Mouse (Mus musculus): Measurements from ENCODE around the gene Pcnx3. TPM values are rescaled to one million over a fixed set of nuclear protein-coding genes. Genes with fewer than 3 reads are reported as not detected.
A peak's percentile ranks its signal among the peaks of the same experiment; 100 is the strongest.

Pcnx3 gene
- 30.3 and 30.6 TPM in 2 replicates for polyA plus RNA-seq (2016; fragmentation: Nextera tagmentation; extraction: Ambion mirVana)

GRCm38 (mm10) chr19:5688200-5689087 is at the start of gene Pcnx3, which contains the start of gene Map3k11:
Pcnx3 (minus strand) TSS chr19:5688908.
Map3k11 (plus strand) TSS chr19:5688742.
- Histone ChIP-seq H3K9me3 (no peaks in the 10 kb centered on the region), H3K27me3 (replicated peaks; ENCODE audit: low read depth, poor library complexity, severe bottlenecking) (no peaks in the 10 kb centered on the region), H3K27ac (replicated peaks) (peak within 1 kb of the TSS; percentile 93), H3K4me1 (peaks cover 51% of the 10 kb centered on the region), H3K4me3 (peak within 1 kb of the TSS; percentile 97), H3K36me3 (replicated peaks) (peaks cover 72% of the 10 kb centered on the region)
- under 1% methylated on average over 69 of the region's 69 CpGs for WGBS
- peak; percentile 96 for DNase-seq (ENCODE audit: low spot score)

- no peak for DNase-seq (ENCODE audit: low spot score)
- peaks cover 18% of the 10 kb centered on the region for H3K27me3 ChIP-seq (replicated peaks; ENCODE audit: low read depth, poor library complexity, severe bottlenecking)
Measured at GRCm38 (mm10) chr19:5734325-5734724, 45.6 kb upstream of the Pcnx3 start.

GRCm38 (mm10) chr19:5731264-5731978 is 42.7 kb upstream of the Pcnx3 start:
- H3K9me3 ChIP-seq = no peaks in the 10 kb centered on the region
- under 1% methylated on average over 47 of the region's 47 CpGs for WGBS
- H3K27ac ChIP-seq (replicated peaks) = peak overlapping the region; percentile 79
- DNase-seq (ENCODE audit: low spot score) = peak; percentile 96
- H3K27me3 ChIP-seq (replicated peaks; ENCODE audit: low read depth, poor library complexity, severe bottlenecking) = peaks cover 17% of the 10 kb centered on the region
- H3K4me1 ChIP-seq = peaks cover 48% of the 10 kb centered on the region
- peaks cover 16% of the 10 kb centered on the region for H3K36me3 ChIP-seq (replicated peaks)
- peak overlapping the region; percentile 97 for H3K4me3 ChIP-seq

More at GRCm38 (mm10) chr19:5734325-5734724, 45.6 kb upstream of the Pcnx3 start:
- Histone ChIP-seq H3K4me1 (peaks cover 24% of the 10 kb centered on the region), H3K4me3 (no peak overlapping the region), H3K27ac (replicated peaks) (no peak overlapping the region), H3K36me3 (replicated peaks) (peaks cover 7% of the 10 kb centered on the region), H3K9me3 (no peaks in the 10 kb centered on the region)
- WGBS = 81% methylated on average over 9 of the region's 9 CpGs

DNA sequence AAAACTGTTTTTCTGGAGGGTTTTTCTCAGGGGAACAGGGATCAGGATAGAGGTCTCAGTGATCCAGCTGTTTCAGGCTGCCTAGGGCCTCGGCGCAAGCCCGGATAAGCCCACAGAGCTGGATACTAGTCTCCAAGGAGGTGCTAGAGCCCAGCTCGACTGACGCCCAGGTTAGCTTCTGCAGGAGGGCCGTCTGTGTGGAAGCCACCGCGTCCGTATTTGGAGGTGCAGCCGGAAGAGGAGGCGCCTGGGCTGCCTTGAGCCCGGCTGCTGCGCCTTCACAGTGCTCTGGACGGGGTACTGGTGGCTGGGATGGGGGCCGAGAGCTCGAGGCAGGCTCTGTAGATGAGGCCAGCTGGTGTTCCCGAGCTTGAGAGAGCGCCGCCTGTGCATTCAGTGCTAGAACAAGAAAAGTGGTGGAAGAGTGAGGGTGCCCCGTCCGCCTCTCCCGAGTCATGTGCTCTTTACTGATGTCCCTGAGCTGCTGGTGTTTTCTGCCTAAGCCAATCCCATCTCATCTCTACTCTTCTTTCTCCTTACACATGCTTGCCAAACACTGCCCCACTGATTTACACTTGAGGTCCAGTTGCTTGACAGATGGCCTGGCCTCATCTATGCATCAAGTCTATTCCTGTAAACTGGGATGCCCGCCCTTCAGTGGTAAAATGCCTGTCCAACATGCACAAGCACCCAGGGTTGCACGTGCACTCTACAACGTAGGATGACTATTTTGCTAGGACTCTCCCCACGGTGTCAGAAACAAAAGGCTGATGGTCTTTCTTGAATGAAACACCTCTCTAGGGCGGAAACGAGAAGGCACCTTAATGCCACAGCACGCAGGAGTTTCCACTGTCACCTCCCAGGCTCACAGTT is 41.8 kb upstream of the Pcnx3 start:
- WGBS = 75% methylated on average over 29 of the region's 29 CpGs
- no peaks in the 10 kb centered on the region for H3K9me3 ChIP-seq
- no peak for DNase-seq (ENCODE audit: low spot score)
- peak overlapping the region; percentile 79 for H3K27ac ChIP-seq (replicated peaks)
- peaks cover 16% of the 10 kb centered on the region for H3K27me3 ChIP-seq (replicated peaks; ENCODE audit: low read depth, poor library complexity, severe bottlenecking)
- peaks cover 22% of the 10 kb centered on the region for H3K36me3 ChIP-seq (replicated peaks)
- peaks cover 57% of the 10 kb centered on the region for H3K4me1 ChIP-seq
- peak overlapping the region; percentile 97 for H3K4me3 ChIP-seq

GRCm38 (mm10) chr19:5729444-5729815 is 40.7 kb upstream of the Pcnx3 start, which contains the start of gene Fam89b:
Fam89b (minus strand) TSS chr19:5729653.
- H3K9me3 ChIP-seq = no peaks in the 10 kb centered on the region
- peak within 1 kb of the TSS; percentile 99 for H3K27ac ChIP-seq (replicated peaks)
- peak within 1 kb of the TSS; percentile 97 for H3K4me3 ChIP-seq
- WGBS = under 1% methylated on average over 37 of the region's 37 CpGs
- H3K36me3 ChIP-seq (replicated peaks) = peaks cover 33% of the 10 kb centered on the region
- DNase-seq (ENCODE audit: low spot score) = peak; percentile 92
- peaks cover 12% of the 10 kb centered on the region for H3K27me3 ChIP-seq (replicated peaks; ENCODE audit: low read depth, poor library complexity, severe bottlenecking)
- peaks cover 68% of the 10 kb centered on the region for H3K4me1 ChIP-seq

GRCm38 (mm10) chr19:5728631-5729443 is 40.1 kb upstream of the Pcnx3 start:
- Histone ChIP-seq H3K36me3 (replicated peaks) (peaks cover 39% of the 10 kb centered on the region), H3K9me3 (no peaks in the 10 kb centered on the region), H3K4me1 (peaks cover 74% of the 10 kb centered on the region), H3K27ac (replicated peaks) (peak overlapping the region; percentile 99), H3K27me3 (replicated peaks; ENCODE audit: low read depth, poor library complexity, severe bottlenecking) (peaks cover 8% of the 10 kb centered on the region), H3K4me3 (peak overlapping the region; percentile 97)
- no peak for DNase-seq (ENCODE audit: low spot score)
- WGBS = 11% methylated on average over 37 of the region's 37 CpGs

GRCm38 (mm10) chr19:5727701-5728100 is 39.0 kb upstream of the Pcnx3 start:
- DNase-seq (ENCODE audit: low spot score) = peak; percentile 90
- H3K27ac ChIP-seq (replicated peaks) = peak overlapping the region; percentile 31; the same call in 1 of the 2 replicates
- 5% methylated on average over 14 of the region's 14 CpGs for WGBS
- peaks cover 50% of the 10 kb centered on the region for H3K36me3 ChIP-seq (replicated peaks)
- peak overlapping the region; percentile 97 for H3K4me3 ChIP-seq
- H3K27me3 ChIP-seq (replicated peaks; ENCODE audit: low read depth, poor library complexity, severe bottlenecking) = peaks cover 8% of the 10 kb centered on the region
- H3K9me3 ChIP-seq = no peaks in the 10 kb centered on the region
- peaks cover 75% of the 10 kb centered on the region for H3K4me1 ChIP-seq

- Histone ChIP-seq H3K27ac (replicated peaks) (0 out of 2 replicates have a peak overlapping the region, but pooled peaks have one; percentile 31), H3K4me1 (peaks cover 74% of the 10 kb centered on the region), H3K9me3 (no peaks in the 10 kb centered on the region), H3K4me3 (peak overlapping the region; percentile 97), H3K27me3 (replicated peaks; ENCODE audit: low read depth, poor library complexity, severe bottlenecking) (peaks cover 8% of the 10 kb centered on the region), H3K36me3 (replicated peaks) (peaks cover 57% of the 10 kb centered on the region)
- 81% methylated on average over 15 of the region's 15 CpGs for WGBS
- no peak for DNase-seq (ENCODE audit: low spot score)
Measured at GRCm38 (mm10) chr19:5726961-5727578, 38.4 kb upstream of the Pcnx3 start.

DNA sequence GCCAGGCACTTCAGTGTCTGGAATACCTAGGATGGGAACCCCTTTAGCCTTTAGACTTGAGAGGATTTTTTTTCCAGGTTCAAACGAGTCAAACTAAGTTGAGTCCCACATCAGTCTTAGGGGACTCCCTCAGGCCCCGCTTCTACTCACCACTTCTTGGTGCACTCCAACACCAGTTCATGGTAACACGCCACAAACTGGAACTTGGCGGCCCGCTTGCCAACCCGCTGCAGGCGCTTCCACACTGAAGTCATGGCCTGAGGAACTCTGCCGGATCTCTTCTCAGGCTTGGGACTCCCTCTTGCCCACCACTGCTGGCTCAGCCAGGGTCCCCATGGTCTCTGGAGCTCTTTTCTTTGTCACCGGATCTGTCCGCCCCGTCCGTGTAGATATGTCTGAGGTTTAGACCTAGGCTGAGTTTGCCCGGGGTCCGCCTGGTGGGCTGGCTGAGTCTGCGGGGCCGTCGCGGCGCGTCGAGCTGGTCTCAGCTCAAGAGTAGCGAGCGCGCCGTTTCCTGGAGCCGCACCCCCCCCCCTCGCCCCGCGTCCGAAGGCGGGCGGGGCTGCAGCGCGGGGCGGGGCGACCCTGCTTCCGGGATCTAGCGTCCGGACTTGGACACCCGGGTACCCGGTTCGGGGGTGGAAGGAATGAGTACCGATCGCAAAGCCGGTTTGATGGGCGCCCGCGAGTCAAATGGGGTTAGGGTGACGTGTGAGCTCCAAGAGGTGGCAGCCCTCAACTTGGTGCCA is 37.2 kb upstream of the Pcnx3 start, which contains the start of gene Ehbp1l1:
TSS of gene Ehbp1l1 (minus strand) at position 551 of the 749 bp plus-strand sequence.
- WGBS = 10% methylated on average over 49 of the region's 49 CpGs
- H3K36me3 ChIP-seq (replicated peaks) = peaks cover 68% of the 10 kb centered on the region
- H3K4me1 ChIP-seq = peaks cover 66% of the 10 kb centered on the region
- peak within 1 kb of the TSS; percentile 97 for H3K4me3 ChIP-seq
- H3K27me3 ChIP-seq (replicated peaks; ENCODE audit: low read depth, poor library complexity, severe bottlenecking) = peaks cover 8% of the 10 kb centered on the region
- DNase-seq (ENCODE audit: low spot score) = peak; percentile 69
- H3K27ac ChIP-seq (replicated peaks) = peak within 1 kb of the TSS; percentile 75
- H3K9me3 ChIP-seq = no peaks in the 10 kb centered on the region

- peaks cover 70% of the 10 kb centered on the region for H3K36me3 ChIP-seq (replicated peaks)
- H3K27me3 ChIP-seq (replicated peaks; ENCODE audit: low read depth, poor library complexity, severe bottlenecking) = peaks cover 8% of the 10 kb centered on the region
- peak overlapping the region; percentile 97 for H3K4me3 ChIP-seq
- peaks cover 58% of the 10 kb centered on the region for H3K4me1 ChIP-seq
- no peak for DNase-seq (ENCODE audit: low spot score)
- 81% methylated on average over 12 of the region's 12 CpGs for WGBS
- peak overlapping the region; percentile 75; the same call in 1 of the 2 replicates for H3K27ac ChIP-seq (replicated peaks)
- H3K9me3 ChIP-seq = no peaks in the 10 kb centered on the region
Measured at GRCm38 (mm10) chr19:5725029-5725707, 36.5 kb upstream of the Pcnx3 start.
